Comparison of ENCODE assay signal across 8 mouse cellular contexts in genomic region chr11:103990049-103990557, GRCm38 (mm10). TPM values are rescaled to one million over a fixed set of nuclear protein-coding genes. Genes with fewer than 3 reads are reported as not detected.
DNase-seq lines count a peak whose midpoint lies in the region; ATAC-seq and TF ChIP-seq lines count a peak whose summit lies in the region.
"Not testable (repeated sequence)": the region's sequence is repeated elsewhere in the genome, so short reads cannot be mapped to it uniquely, and the experiment has no call there.

No protein-coding gene starts in this region.

- H3K4me2 ChIP-seq in liver, embryonic 11.5 days: not testable (repeated sequence)

- TF ChIP-seq CTCF in gastrocnemius, adult 2 months (IDR thresholded peaks at IDR 0.05); kidney, adult 2 months (conservative IDR thresholded peaks at IDR 0.05; ENCODE audit: insufficient read depth, insufficient read length, low read depth, low read length): not testable (repeated sequence)

- not testable (repeated sequence) for H3K36me3 ChIP-seq in kidney, adult 2 months (ENCODE audit: control insufficient read depth, insufficient read depth, low read length); liver, embryonic 11.5 days (ENCODE audit: control insufficient read depth, insufficient read depth, low read length)

- peak overlapping the region; percentile 46; the same call in 1 of the 2 replicates for H3K27ac ChIP-seq in gastrocnemius, adult 2 months
- H3K27ac ChIP-seq in kidney, adult 2 months (ENCODE audit: insufficient read depth, low read depth, low read length); liver, embryonic 11.5 days (ENCODE audit: low read depth, low read length): not testable (repeated sequence)

- intact Hi-C loops in gastrocnemius, adult 2 months (cut with DNase I); heart, postnatal 14 days (cut with DNase I): not testable (repeated sequence)

- not testable (repeated sequence) for H3K4me3 ChIP-seq in gastrocnemius, adult 2 months; kidney, adult 2 months (ENCODE audit: insufficient read depth, low read depth, low read length); liver, embryonic 11.5 days (ENCODE audit: low read depth, low read length)

- ATAC-seq in liver, embryonic 11.5 days (replicated peaks; ENCODE audit: low FRiP score): peak; percentile 72
- ATAC-seq in megakaryocyte progenitor cell, adult 5-6 weeks (replicated peaks; ENCODE audit: poor library complexity): peak; percentile 36; the same call in 1 of the 2 replicates

- not testable (repeated sequence) for H3K9ac ChIP-seq in liver, embryonic 11.5 days (ENCODE audit: low read depth, low read length)

- WGBS in kidney, adult 2 months: 22% methylated on average over 12 of the region's 12 CpGs
- WGBS in liver, embryonic 11.5 days: 25% methylated on average over 12 of the region's 12 CpGs

- H3K27me3 ChIP-seq in kidney, adult 2 months (replicated peaks; ENCODE audit: control insufficient read depth, insufficient read depth, low read length); liver, embryonic 11.5 days (replicated peaks; ENCODE audit: control insufficient read depth, insufficient read depth, low read length): not testable (repeated sequence)

- peak; percentile 46 for DNase-seq in 3134 (ENCODE audit: extremely low read depth, insufficient read length, low spot score)
- peak; percentile 17 for DNase-seq in embryo, embryonic 11.5 days (ENCODE audit: low read depth, low spot score)
- DNase-seq in gastrocnemius, adult 2 months: peak; percentile 43
- DNase-seq in heart, postnatal 14 days: peak; percentile 13 to 38
- peak; percentile 12 for DNase-seq in kidney, adult 2 months
- not testable (repeated sequence) for DNase-seq in liver, embryonic 11.5 days (ENCODE audit: low spot score)
- peak; percentile 83 for DNase-seq in retina, postnatal 1 day

- H3K9me3 ChIP-seq in liver, embryonic 11.5 days (ENCODE audit: control insufficient read depth, low read length): not testable (repeated sequence)

- H3K4me1 ChIP-seq in kidney, adult 2 months (ENCODE audit: control insufficient read depth, insufficient read depth, low read length); liver, embryonic 11.5 days (replicated peaks; ENCODE audit: control insufficient read depth, insufficient read depth, low read length): not testable (repeated sequence)

- not testable (repeated sequence) for TF ChIP-seq POLR2A in kidney, adult 2 months (IDR thresholded peaks at IDR 0.05; ENCODE audit: low read depth, low read length)

RNA-seq across cellular contexts. Expression of gene Arf2, which starts 23.6 kb away (rescaled TPM):
- 10 to 100 TPM; 14.3 to 23.3 TPM for total RNA-seq in gastrocnemius, adult 2 months (2021)
- 10 to 100 TPM; 40.6 to 44.6 TPM for total RNA-seq in heart, postnatal 14 days (2021)
- 12.9 and 15.0 TPM in 2 replicates for polyA plus RNA-seq in kidney, adult 2 months (2012; rRNA removed)
- polyA plus RNA-seq in liver, embryonic 11.5 days (2014; fragmentation: Nextera tagmentation; extraction: Ambion mirVana): 28.2 and 32.7 TPM in 2 replicates
- total RNA-seq in megakaryocyte progenitor cell, adult 5-6 weeks (2015): 16.3 and 22.2 TPM in 2 replicates
- 25.8 and 28.1 TPM in 2 replicates for total RNA-seq in megakaryocyte progenitor cell, adult 5-6 weeks (2017)

RNA-seq across cellular contexts. Expression of gene Nsf, which starts 36.2 kb away (rescaled TPM):
- total RNA-seq in gastrocnemius, adult 2 months (2021): 10 to 100 TPM; 20.0 to 24.6 TPM
- 10 to 100 TPM; 36.0 to 37.8 TPM for total RNA-seq in heart, postnatal 14 days (2021)
- 35.4 and 39.4 TPM in 2 replicates for polyA plus RNA-seq in kidney, adult 2 months (2012; rRNA removed)
- polyA plus RNA-seq in liver, embryonic 11.5 days (2014; fragmentation: Nextera tagmentation; extraction: Ambion mirVana): 50.3 and 54.3 TPM in 2 replicates
- total RNA-seq in megakaryocyte progenitor cell, adult 5-6 weeks (2015): 20.3 and 28.4 TPM in 2 replicates
- total RNA-seq in megakaryocyte progenitor cell, adult 5-6 weeks (2017): 32.5 and 35.8 TPM in 2 replicates
